Mouse (Mus musculus) c-Kit-positive CD71-negative TER-119-negative erythroid progenitor cells, embryonic 14.5 days (primary cell): ENCODE results near the gene Klhl4.

Source experiments
- DNase-seq: peaks from one replicate; pipeline ENCODE4 v3.0.0-alpha.2; 2013; ENCODE audit warnings: low read depth

Gene Klhl4

DNA sequence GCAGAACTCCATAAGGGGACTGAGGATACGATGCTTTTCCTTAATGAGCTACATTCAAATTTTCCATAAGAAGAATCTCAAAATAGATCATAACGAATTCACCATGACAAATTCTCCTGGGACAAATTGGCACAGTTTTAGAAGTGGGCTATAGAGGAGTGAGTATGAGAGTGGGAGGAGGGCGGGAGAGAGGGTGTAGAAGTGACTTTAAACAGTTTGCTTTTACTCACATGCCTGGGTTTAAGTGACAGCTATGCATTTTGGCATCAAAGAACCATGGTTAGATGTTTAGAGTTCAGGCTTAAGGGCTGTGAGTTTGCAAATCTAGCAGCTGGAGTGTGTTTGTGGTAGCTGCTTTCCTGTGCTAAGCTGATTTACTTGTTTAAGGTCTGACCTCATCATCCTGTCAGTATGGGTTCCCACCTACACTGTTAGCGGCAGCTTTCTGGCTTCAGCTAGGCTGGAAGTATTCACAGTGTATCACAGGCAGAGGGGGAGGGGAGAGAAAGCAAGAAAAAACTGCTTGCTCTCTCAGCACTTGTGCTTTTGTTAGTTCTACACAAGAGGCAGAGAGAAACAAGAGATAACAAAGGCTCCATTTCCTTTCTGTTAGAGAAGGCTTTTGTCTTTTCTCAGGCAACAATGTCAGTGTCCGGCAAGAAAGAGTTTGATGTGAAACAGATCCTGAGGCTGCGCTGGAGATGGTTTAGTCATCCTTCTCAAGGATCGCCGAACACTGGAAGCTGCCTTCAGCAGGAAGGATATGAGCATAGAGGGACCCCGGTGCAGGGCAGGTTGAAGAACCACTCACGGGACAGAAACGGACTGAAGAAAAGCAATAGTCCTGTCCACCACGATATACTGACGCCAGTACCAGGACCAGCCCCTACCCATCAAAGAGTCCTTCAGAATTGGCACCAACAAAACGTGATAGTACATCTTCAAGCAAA, at the start of gene Klhl4:
TSS of gene Klhl4 (plus strand) at position 552 of the 950 bp plus-strand sequence.
- no peak for DNase-seq

DNA sequence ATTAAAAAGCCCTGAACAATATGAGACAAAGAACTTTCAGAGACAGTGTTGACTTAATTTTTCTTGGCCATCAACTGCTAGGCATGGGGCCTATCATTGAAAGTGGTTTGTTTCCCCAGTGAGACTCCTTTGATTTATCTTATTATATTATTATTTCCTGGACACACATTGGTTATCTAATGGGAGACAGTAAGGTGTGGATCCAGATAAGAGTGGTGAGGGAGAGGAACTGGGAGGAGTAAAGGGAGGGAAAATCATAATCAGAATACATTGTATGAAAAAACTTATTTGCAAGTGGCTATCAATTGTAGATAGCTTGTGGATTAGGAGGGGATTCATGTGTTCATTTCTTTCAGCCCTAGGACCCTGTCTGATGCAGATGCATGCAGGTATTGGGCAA, 10.0 kb downstream of the Klhl4 start:
- DNase-seq: no peak

GRCm38 (mm10) chrX:114486691-114487090, 12.6 kb downstream of the Klhl4 start:
- no peak for DNase-seq

DNA sequence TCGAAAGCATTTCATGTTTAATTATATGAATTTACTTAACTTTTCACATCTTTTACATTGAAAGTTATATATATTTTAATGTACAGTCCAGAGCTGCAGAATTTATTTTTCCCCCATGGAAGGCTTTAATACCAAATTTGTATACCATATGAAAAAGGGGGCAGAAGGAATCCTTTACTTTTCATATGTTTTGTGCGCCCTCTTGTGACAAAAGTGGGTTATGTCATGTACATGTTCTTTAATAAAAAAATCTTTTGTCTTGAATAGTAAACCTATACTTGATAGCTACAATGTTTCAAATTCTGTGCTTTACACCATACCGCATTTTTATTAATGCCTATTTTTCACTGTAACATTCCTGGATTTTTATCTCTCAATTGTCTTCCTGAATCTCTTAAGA, 84.0 kb downstream of the Klhl4 start:
- DNase-seq: peak; percentile 10

GRCm38 (mm10) chrX:114582311-114582710, 108.2 kb downstream of the Klhl4 start:
- DNase-seq: no peak
